Mouse (Mus musculus) heart, adult 18-20 months (tissue): Measurements from ENCODE around the gene Shtn1. TPM values are rescaled to one million over a fixed set of nuclear protein-coding genes. Genes with fewer than 3 reads are reported as not detected.

Experiments used
- DNase-seq, 2 experiments: peaks; one replicate each; pipeline ENCODE4 v3.0.0; 2021 to 2022; ENCODE audit warnings: mixed read lengths in 1 of 2
- long read RNA-seq, 2 experiments: library from polyadenylated mRNA; stranded (forward); transcript quantifications; one replicate each; pipeline ENCODE4 v2.0.0; 2021
- total RNA-seq, 2 experiments: library from RNA; stranded (reverse); gene quantifications; 2 replicates each; pipeline ENCODE4 v1.2.3; 2021

Shtn1 gene
- total RNA-seq: 1 to 10 TPM; 2.1 to 2.9 TPM
- long read RNA-seq, experiment 1, partial matches to known transcripts: 1 of 3 reads
- long read RNA-seq, experiment 1, other reads (novel, unspliced or antisense): 0 of 3 reads
- long read RNA-seq, experiment 2, partial matches to known transcripts: 0 of 2 reads
- long read RNA-seq, experiment 2, other reads (novel, unspliced or antisense): 0 of 2 reads

- peak; percentile 40 to 54 for DNase-seq
These were observed at the start of gene Shtn1 for GRCm38 (mm10) chr19:59075472-59076101. TSS of gene Shtn1 (minus strand) at chr19:59076100.

DNA sequence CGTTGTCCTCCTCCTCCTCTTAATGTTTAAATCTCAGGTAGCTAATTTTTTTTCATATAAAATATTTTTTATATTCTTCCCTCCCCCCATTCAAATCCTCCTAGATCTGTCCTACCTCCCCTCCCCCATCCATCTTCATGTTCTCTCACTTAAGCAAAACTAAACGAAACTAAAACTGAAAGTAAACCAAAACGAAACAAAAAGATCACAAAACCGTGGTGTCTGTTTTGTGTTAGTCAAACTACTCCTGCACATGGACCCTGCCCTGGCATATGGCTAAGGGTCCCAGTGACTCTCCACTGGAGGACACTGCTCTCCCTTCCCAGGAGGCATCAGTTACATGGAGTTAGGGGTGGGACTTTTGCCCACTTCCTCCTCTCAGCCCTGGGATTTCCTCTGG, 38.3 kb upstream of the Shtn1 start:
- DNase-seq: no peak

- DNase-seq: no peak
These were observed 34.0 kb upstream of the Shtn1 start for GRCm38 (mm10) chr19:59109937-59110336.

DNA sequence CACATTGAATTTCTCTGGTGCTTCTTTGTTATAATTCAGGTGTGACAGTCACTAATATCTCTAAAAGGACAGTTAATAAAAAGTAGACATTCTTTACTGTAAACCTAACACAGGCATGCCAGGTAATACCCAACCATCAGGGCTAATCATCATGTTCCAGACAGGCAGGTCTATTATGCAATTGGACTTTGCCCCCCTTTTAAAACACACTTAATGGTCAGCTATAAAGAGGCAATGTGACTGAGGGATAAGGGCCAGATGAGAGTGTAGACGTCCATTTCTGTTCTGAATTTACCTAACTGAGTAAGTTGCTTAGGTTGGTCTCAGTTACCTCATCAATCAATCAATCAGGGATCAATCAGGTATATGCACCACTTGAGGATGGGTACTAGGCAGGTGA, 22.4 kb upstream of the Shtn1 start:
- DNase-seq: no peak

DNA sequence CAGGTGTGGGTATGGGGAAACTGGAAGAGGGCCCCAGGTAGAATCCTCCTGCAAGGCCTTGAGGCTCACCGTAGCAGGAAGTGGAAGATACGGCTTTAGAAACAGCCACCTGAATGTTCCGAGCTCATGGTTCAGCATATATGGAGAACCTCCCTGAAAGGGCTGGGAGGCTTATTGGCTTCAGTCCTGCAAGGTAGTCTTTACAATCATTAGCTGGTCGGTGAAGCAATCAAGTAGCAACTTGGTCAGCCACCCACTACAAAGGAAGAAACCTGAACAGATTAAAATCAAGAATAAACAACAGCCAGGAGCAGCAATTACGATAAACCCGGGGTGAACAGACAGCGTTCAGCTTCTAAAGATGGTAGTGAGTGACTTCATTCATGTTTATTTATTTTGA, 16.4 kb upstream of the Shtn1 start:
- DNase-seq: no peak

DNA sequence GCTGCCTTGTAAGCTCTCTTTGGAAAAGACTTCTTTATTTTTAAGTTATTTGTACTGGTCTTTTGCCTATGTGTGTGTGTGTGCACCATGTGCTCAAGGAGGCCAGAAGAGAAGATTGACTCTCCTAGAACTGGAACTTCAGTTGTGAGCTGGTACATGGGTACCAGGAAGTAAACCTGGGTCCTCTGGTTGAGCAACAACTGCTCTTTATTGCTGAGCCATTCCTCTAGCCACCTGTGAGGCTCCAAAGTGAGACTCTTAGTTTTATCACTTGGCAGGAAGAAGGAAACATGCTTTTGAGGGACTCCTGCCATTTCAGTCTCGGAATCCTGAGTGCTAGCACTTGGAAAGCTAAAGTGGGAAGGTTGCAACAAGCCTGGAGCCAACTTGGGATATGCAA, 14.4 kb upstream of the Shtn1 start:
- DNase-seq: no peak

DNA sequence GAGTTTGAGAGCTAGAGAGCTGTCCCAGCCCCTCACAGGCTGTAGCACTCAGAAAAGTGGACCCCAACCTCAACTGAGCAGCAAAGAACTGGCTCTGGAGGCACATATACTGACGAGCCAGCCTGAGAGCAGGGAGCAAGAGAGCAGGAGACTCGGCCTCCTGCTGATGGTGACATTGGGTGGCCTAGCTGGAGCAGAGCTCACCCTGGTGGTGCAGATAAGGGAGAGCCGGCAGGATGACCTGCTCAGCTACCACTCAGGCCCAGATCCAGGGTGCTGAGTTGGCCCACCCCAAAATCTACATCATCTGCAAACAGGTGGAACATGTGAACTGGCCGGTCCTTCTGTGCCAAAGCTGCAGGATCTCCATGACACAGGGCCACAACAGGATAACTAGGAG, 8.4 kb upstream of the Shtn1 start:
- no peak for DNase-seq

DNA sequence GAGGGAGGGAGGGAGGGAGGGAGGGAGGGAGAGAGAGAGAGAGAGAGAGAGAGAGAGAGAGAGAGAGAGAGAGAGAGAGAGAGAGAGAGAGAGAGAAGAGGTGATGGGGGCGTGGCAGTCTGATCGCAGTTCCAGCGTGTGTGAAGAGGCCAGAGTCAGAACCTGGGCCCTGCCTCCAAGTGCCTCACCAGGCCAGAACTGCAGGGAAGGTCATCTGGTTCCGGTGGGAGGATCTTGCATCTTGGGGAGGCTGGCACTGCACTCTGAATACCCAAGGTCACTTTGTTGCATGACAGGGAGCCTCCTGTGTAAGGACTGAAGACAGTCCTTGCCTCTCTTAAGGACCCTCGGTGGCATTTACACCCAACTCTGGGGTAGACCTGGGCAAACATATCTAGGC, 231 bp upstream of the Shtn1 start:
- DNase-seq: no peak

DNA sequence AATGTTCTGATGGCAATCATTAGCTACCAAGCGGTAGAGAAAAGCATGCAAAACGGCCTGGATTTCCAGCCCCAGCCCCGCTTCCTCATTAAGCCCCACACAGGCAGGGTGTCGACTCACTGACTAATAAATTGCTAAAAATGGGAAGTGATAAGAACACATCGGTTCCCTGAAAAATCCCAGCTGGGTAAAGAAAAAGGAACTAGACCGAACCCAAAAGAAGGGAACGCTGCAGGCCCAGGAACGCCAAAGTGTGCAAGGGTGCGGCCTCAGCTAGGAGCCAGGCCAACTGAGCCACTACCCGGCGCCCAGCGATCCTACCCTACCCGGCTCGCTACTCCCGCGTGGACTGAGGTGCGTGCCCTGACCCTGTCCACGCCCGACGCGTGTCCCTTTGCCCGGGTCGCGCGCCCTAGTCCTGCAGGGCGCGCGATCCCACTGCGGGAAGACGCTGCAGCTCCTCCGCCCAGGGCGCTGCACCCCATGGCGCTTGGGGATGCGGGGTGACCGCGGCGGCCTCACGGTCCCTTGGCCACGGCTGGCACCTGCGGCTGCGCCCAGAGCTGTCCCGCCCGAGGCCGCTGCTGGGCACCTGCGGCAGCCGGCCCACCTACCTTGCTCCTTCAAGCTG, 944 bp downstream of the Shtn1 start:
- peak; percentile 43 to 61 for DNase-seq

DNA sequence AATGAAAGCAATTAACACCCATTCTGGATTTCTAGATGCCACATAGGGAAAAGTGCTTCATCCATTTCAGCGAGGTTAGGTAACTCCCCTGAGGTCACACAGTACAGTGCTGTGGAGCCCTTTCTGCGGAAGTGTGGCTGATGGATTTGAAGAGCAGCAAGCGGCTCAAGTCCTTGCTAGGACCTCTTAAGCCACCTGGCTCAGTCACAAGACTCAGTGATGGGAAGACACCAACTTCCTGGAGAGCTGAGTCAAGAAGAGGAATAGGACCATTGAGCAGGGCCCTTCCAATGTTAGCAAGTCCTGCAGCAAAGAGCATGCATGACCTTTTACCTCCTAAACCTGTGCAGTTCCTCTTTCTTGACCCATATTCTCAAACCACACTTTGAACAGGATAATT, 1.5 kb downstream of the Shtn1 start:
- peak in 1 of 2 experiments; percentile 26 for DNase-seq

DNA sequence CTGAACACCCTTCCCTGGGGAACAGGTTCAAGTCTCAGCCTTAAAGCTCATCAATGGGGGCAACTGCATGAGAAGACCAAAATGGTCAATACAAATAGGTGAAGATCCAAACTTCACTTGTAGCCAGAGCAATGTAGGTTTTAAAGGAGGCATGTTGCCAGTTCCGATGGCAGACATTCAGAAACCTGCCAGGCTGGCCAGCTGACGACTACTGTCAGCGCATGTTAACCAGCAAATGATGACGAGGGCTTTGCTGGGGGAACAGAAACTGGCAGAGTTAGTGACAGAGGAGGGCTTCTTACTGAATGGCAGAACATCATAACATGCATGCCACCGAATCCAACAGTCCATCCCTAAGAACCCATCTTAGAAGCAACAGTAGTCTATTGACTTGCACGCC, 2.9 kb downstream of the Shtn1 start:
- peak in 1 of 2 experiments; percentile 24 for DNase-seq

GRCm38 (mm10) chr19:59071979-59072378, 3.9 kb downstream of the Shtn1 start:
- no peak for DNase-seq

- no peak for DNase-seq
These were observed 4.5 kb downstream of the Shtn1 start for GRCm38 (mm10) chr19:59071396-59071795.

DNA sequence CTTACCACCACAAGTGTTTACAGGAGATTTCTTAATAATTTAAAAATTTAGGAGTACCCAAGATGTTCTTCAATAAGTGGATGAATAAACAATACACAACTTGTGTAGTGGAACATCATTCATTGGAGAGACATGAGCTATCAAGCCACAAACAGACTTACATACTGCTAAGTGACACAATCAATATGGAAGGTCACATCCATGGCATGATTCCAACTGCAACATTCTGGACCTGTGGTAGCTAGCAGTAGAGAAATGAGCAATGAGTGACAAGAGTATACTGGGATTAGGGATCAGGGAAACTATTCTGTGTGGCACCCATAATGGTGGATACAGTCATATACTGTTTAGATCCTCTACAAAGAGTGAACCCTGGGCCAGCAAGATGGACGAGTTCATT, 8.2 kb downstream of the Shtn1 start:
- DNase-seq: no peak

GRCm38 (mm10) chr19:59066670-59067069, 9.2 kb downstream of the Shtn1 start:
- no peak for DNase-seq

GRCm38 (mm10) chr19:59066115-59066514, 9.8 kb downstream of the Shtn1 start:
- peak in 1 of 2 experiments; percentile 27 for DNase-seq

DNA sequence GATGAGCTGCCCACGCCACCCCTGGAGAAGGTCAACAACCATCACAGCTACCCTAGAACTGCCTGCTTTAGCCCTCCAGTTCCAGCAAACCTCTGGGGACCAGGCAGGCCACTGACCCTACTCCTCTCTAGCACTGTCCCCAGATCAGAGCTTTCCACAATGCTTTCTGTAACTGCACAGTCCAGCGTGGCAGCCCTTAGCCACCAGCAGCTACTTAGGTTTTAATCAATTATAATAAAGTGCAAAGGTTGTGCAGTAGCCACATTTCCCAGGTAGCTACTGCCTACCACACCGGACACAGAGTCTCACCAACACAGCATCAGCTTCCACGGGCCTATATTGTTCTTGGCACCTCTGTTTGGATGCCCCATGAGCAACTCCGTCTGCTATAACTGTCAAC, 11.3 kb downstream of the Shtn1 start:
- no peak for DNase-seq

GRCm38 (mm10) chr19:59063568-59063967, 12.3 kb downstream of the Shtn1 start:
- DNase-seq: no peak

DNA sequence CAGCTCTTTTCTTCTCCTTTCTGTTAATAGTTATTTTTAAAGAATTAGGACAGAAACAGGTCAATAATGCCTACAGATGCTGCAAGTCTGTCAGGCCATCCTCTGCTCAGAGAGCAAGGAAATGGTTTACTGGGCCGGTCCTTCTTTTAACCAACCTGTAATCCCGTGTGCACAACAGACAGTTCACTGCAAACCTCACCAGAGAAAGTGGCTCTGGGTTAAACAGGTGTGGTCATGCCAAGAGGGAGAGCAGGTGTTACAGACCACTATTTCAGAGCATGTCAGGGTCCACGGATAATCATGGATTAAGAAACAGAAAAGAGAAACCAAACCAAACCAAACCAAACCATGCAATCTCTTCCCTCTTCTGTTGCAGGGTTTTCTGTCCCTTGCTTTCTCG, 17.8 kb downstream of the Shtn1 start:
- DNase-seq: no peak

DNA sequence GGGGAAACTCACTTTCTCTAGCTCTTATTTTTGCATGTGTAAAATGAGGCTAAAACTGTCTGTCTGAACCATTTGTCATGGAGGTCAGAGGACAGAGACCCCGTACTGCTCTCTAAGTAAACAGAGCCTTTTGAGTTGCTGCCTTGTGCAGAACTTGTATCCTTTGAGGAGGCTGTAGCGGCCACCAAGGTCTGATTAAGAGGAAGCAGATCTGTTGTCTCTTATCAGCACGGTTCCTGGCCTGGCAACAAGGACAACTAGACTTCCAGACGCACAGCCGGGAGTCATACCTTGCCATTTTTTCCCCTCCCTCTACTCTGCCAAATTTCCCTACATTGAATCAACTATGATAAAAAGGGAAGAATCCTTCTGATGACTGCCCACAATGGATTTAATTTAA, 18.5 kb downstream of the Shtn1 start:
- no peak for DNase-seq

DNA sequence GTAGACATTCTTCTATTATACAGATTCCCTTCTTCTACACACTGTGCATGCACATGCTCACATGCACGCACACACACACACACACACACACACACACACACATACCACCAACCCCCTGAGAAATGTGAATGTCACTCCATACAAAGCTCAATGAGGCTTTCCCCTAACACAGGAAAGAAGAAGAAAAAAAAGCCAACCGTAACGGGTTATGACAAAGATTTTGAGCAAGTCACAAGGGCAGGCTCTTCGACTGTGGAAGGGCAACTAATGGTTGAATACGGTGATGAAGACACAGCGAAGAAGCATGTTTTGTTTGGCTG, 21.3 kb downstream of the Shtn1 start:
- no peak for DNase-seq

DNA sequence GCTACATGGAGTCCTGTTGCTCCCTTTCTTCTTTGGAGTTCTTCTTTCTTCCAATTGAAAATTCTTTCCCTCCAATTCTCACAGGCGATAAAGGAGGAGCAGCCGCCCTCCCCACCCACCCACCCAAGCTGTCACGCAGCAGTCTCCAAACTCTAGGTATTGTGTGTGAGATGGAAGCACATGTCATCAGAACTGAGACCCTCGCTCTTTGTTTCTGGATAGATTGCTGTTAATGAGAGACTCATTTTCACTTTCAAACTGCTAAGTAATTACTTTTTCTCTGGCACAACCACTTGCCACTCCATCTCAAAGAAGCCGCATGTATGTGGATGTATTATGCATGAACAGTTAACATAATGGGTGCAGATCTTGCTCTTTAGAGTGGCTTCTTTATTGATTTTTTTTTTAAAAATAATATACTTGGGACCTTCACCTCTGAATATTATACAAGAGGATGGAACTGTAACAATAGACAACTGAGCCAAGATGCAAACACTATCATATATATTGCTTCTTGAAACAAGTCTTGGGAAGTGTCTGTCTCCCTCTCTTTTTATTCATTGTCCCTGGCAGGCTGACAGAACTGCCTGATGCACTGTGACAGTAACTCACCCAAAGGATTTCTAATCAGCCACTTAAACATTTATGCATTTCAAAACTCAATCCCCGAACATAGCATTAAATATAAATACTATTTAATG, 21.8 kb downstream of the Shtn1 start:
- no peak for DNase-seq

DNA sequence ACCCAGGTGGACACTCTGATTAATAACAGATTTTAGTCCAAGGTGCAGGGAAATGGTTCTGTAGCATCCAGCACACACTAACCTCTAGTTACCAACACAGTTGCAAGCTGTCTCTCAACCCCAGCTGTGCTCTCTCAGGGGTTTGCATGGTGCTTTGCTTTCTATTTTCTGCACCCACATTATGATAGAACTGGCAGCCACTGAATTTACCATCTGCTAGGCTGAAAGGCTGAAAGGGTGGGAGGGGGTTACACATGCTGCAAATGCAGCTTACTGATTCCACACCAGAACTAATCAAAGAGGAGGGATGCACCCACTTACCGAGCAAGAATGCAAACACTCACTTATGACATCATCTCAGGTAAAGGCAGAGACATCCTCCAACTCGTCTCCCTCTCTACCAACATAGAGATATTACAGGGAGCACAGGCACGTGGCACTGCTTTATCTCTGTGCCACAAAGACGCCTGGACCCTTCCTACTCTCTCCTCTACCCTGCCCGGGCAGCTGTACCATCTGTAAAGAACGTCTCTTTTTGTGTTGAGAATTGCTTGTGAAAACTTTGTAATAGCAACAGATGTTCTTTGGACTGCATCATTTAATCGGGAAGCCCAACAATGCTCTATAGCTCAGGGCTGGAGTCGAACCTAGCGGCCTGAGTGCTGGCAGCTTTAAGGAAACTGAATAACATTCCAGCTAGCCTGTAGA, 23.0 kb downstream of the Shtn1 start:
- no peak for DNase-seq
